Mouse (Mus musculus): ENCODE data around the gene Dlg1. TPM values are rescaled to one million over a fixed set of nuclear protein-coding genes. Genes with fewer than 3 reads are reported as not detected.
"Not testable (repeated sequence)": the region's sequence is repeated elsewhere in the genome, so short reads cannot be mapped to it uniquely, and the experiment has no call there.

Dlg1 gene
- total RNA-seq, 2 experiments from 2014 or later, result 59.5 to 60.6 TPM

DNA sequence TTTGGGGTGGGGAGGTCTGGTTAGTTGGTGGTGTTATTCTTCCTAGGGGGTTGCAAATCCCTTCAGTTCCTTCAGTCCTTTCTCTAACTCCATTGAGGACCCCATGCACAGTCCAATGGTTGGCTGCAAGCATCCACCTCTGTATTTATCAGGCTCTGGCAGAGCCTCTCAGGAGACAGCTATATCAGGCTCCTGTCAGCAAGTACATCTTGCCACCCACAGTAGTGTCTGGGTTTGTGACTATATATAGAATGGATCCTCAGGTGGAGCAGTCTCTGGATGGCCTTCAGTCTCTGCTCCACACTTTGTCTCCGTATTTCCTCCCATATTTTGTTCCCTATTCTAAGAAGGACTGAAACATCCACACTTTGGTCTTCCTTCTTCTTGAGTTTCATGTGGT, 67.7 kb downstream of the Dlg1 start:
- not testable (repeated sequence) for DNase-seq (ENCODE audit: low spot score)

DNA sequence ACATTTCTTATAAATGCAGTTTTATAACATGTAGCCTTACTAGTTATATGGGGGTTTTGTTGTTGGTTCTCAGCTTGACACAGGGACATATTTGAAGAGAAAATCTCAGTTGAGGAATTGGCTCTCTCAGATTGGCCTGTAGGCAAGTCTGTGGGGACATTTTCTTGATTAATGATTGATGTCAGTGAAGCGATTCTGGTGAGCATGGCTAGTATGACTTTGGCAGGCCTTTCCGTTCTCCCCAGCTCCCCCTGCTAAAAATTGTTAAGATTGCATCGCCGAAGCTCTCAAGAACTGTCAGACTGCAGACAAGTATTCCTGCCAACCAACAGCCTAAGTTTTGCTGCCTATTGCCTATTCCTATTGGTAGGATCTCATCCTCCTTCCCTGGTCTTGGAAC, 73.8 kb downstream of the Dlg1 start:
- DNase-seq (ENCODE audit: low spot score), result no peak

DNA sequence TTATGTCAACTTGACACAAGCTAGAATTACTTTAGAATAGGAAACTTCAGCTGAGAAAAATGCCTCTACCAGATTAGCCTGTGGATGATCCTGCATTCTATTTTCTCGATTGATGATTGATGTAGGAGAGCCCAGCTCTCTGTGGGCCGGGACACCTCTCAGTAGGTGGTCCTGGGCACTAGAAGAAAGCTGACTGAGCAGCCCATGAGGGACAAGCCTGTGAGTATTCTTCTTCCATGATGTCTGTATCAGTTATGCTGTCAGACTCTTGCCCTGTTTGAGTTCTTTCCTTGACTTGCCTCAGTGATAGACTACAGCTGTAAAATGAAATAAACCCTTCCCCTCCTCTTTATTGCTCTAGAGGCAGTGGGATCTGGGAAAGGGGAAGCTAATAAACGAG, 74.5 kb downstream of the Dlg1 start:
- no peak for DNase-seq (ENCODE audit: low spot score)

DNA sequence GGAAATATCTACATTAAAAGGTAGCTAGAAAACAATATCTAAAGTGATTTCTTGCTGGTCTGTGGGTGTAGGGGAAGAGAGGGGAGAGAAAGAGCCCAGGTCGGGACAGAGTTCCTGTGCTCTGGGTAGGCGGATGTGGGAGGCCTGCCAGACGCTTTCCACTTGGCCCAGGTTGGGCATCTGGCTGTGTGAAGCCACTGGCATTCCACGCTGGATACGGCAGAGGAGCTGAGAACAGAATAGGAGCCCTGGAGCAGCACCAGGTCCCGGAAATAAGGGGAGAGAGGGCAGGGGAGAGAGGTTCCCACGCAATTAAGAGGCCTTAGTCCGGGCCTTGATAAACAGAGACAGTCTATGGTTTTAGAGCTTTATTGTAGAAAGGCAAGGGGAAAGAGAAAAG, 77.0 kb downstream of the Dlg1 start:
- peak; percentile 75 for DNase-seq (ENCODE audit: low spot score)

DNA sequence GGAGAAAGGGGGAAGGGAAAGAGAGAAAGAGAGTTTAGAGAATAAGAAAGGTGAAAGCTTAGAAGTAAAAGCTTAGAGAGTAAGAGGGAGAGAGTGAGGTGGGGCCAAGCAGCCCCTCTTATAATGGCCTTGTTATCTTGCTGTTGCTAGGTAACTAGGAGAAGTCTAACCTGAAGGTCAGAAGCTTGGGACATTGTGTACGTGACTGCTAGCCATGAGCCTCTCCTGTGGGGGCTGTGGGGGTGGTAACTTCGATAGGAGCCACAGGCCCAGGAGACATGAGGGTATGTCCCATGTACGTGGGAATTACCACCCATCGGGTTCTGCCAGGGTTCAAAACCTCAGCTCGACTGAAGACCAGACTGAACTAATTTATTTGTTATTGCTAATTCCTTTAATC, 77.5 kb downstream of the Dlg1 start:
- DNase-seq (ENCODE audit: low spot score), result peak; percentile 28

DNA sequence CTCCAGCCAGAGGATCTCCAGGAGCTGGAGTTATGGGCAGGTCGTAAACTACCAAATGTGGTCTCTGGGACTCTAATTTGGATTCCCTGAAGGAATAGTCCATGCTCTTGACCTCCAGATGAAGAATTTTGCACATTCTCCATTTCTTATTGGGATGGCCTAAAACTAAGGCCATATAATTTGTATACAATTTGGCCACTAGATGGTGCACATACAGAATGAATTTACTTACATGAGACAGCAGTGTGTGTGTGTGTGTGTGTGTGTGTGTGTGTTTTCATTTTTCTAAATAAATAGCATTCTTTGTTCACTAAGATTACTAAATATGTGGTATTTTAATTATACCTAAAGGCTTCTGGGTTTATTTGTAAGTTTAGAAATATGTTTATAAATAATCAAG, 87.3 kb downstream of the Dlg1 start:
- peak; percentile 28 for DNase-seq (ENCODE audit: low spot score)

DNA sequence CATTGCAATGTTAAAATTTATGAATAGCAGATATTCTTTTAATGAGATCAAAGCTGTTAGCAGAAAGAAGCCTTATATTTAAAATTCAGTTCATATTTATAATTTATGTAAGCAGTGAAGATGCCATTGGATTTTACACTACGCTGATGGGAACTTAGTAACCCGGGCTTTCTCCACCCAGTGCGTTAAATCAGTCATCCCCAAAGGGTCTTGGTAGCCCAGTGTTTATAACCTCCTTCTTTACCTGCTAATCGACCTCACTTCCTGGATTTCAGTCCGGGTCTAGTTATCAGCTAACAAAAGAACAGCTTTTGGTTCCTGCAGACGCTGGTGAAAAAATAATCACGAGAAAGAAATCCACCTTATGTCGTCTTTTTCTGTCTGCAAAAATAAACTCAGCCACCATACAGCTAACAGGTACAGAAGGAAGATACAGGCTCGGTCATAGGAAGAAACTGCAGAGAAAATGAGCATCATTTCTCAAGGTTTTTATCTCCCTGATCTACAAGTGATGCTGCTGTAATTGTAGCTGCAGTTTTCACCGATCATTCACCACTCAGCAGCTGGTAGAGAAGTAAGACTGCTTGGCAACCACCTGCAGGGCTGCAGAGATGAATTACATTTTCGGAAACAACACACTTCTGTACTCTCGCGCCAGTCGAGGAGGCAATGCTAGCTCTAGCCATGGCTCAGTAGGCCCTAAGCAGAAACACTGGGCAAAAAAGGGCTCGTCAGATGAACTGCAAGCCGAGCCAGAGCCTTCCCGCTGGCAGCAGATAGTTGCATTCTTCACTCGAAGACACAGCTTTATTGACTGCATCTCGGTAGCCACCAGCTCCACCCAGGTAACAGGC, 91.2 kb downstream of the Dlg1 start:
- DNase-seq (ENCODE audit: low spot score), result peak; percentile 23

DNA sequence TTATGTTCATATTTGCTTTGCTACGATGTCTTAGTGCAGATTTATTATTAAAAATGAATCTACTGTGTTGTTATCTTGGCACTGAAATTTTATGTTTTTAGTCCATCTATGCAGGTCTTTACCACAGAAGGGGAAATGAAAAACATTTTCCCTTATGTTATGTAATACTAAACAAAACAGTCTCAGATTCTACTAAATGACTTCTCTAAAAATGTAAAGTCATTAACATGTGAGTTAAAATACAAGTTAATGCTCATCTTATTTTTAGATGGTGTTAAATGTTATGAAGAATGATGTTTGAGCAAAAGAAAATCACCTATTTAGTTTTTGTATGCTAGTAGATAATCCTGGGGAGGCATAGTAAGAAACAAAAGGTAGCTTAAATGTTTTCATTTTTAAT, 91.8 kb downstream of the Dlg1 start:
- DNase-seq (ENCODE audit: low spot score), result no peak

DNA sequence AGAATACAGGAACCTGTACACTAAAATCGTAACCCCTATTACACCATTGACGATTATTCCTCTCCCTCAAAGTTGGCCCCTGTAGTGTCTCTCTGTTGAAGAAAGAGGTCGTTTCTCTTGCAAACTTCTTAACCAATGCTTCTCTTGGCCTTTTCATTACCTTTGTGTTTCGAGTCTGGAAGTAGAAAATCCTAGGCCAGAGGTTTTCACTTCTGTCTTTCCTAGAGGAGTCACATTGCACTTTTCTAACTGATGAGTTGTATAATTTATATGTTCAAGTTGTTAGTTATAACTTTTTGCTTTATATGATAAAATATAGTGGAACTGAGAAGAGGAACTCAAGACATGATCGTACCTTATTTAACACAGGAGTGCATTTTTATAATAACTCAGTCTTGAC, 93.2 kb downstream of the Dlg1 start:
- no peak for DNase-seq (ENCODE audit: low spot score)

DNA sequence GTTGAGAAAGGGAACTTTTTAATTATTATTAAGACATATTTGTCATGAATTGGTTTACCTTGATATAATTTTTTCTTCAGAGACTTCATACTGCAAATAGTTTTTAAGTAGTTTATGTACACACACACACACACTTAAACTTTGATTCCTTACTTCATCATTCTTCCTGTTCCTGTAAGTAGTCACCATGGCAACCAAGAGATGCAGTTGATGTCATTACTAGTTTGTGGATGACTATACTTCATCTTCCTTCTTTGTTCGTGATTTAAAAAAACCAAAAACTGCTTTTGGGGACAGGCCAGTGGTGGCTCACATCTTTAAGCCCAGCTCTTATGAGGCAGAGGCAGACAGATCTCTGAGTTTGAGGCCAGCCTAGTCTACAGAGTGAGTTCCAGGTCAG, 94.4 kb downstream of the Dlg1 start:
- no peak for DNase-seq (ENCODE audit: low spot score)

DNA sequence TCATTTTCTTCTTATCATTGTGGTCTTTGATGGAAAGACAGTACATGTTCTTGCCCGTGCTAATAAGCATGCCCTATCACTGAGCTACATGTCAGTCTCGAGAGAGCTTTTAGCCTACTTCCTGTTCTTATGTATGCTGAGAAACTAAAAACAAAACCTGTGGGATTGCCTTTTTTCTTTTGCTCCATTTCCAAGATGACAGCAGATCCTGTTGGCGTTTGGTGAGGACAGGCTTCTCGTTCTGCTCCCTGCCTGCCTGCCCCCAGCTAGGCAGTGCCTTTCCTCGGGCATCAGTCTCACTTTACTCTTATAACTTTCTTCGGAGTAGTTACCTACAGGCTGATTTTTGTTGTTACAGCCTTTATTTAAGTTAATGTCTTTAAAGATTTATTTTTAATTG, 96.2 kb downstream of the Dlg1 start:
- no peak for DNase-seq (ENCODE audit: low spot score)

DNA sequence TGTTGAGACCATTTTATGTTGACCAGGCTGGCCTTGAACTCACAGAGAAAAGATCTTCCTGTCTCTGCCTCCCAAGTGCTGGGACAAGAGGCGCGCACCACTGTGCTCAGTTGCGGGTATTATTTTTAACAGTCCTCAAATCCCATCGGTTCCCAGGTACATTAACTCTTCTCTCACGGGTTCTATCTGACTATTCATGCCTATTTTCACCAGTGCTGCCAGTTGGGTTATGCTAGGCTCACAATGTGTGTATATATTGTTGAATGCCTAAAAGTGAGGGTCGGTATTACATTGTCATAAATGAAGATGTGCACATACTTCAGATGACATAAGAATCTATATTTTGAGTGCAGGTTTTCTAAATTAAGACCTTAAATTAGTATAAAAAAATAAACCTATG, 103.1 kb downstream of the Dlg1 start:
- no peak for DNase-seq (ENCODE audit: low spot score)

DNA sequence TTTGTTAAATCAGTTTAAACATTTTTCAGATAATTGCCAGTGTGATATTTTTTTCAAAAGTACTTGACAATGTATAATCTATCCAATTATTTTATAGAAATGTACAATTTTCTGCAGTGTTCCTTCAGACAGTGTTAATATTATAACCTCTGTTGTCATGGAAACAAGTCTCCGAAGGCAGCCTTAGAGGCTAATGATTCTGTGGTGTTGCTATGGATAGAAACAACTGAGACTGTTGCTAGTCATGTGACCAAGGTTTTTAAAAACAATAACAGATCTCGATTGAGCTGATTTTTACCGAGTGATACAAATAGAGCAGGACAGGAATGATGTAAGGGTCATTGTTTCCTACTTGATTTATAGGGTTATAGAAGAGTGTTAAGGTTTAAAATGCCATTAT, 103.5 kb downstream of the Dlg1 start:
- no peak for DNase-seq (ENCODE audit: low spot score)

DNA sequence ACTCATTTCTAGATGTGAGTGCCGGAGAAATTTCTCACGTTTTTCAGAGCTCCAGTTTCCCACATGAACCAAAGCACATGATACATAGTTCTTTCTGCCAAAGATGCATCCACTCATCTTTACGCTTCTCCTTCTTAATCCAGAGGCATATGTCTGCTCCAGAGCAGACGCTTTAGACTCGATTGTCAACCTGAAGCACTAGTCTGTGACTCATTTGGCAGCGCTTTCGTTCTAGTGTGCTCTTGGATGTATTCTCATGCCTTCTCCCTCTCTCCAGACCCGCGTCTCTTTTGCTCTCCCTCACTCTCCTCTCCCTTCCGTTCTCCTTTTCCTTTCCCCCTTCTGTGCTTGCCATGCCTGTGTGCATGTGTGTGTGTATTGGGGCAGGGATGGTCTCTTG, 112.7 kb downstream of the Dlg1 start:
- DNase-seq (ENCODE audit: low spot score), result no peak

DNA sequence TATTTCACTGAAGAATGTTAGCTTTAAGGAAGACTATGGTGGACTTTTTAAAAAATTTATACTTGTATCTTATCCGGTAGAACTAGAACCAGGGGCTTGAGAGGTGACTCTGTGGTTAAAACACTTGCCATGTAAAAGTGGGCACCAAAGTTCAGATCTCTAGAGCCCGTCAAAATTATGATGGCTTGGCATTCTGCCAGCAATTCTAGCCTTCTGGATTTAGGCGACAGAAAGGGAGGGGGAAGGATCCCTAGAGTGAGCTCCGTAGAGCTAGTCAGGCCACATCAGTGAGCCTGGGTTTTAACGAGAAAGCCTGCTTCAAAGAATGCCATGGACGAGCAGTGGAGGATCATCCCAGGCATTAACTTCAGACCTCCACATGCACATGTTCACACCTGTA, 117.8 kb downstream of the Dlg1 start:
- DNase-seq (ENCODE audit: low spot score), result no peak

DNA sequence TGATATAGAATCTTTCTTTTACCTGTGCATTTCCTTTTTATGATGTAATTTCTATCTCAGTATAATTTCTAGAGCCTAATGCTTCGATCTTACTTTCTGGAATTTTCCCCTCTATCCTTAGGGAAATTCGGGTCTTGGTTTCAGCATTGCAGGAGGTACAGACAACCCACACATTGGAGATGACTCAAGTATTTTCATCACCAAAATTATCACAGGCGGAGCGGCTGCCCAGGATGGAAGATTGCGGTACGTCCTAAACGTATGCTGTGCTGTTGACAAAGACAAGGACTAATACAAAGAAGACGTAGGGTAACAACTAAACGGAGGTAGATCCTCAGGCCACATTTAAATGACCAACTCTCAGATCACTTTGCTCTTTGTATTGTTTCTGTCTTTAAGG, 126.8 kb downstream of the Dlg1 start:
- DNase-seq (ENCODE audit: low spot score), result no peak

DNA sequence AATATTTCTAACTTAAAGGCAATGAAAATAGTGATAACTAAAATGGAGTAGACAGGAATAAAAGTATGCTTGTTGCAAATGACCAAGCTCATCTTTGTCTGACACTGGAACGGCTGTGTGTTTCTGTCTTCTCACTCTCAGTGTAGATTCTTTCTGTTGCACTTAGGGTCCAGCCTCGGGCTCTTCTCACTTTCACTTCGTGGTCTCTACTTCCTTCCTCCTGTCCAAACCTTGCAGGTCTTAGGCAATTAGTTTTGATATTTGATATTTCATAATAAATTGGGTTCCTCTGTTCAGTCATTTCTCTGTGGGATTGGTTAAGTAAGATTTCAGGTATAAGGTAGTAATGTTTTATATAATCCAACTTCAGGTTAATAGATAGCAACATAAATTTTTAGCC, 140.4 kb downstream of the Dlg1 start:
- no peak for DNase-seq (ENCODE audit: low spot score)

DNA sequence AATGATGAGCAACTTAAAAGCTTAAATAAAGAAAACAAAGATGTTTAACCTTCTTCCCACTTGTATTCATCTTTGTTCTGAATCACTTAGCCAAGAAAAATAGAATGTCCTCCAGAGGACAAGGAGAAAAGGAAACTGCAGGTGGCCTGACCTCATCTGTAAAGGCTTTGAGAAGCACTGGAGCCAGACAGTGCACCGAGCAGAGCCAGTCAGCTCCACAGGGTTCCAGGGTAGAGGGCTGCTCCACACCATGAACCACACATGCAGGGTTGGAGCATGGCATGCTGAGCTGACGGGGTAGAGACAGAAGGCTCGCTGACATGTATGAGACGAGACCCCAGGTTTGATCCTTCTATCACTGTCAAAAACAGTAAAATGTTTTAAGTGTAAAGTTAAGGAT, 162.8 kb downstream of the Dlg1 start:
- DNase-seq (ENCODE audit: low spot score), result no peak

DNA sequence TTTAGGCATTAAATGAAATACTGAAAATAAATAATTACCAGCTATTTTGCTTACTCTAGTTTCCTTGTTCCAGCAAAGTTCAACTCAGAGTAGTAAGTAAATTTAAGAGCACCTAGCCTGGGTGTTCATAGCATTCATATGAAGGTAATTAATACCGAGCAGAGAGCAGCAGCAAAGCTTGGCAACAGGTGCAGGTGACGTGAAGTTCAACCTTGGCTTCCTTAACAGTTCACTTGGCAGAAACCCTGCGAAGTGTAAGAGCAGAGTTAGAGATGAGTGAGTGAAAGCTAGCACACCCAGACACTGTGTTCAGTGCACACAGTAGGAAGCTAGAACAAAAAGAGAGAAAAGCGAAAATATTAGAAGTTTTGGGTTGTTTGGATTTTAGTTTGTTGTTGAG, 167.5 kb downstream of the Dlg1 start:
- peak; percentile 76 for DNase-seq (ENCODE audit: low spot score)

DNA sequence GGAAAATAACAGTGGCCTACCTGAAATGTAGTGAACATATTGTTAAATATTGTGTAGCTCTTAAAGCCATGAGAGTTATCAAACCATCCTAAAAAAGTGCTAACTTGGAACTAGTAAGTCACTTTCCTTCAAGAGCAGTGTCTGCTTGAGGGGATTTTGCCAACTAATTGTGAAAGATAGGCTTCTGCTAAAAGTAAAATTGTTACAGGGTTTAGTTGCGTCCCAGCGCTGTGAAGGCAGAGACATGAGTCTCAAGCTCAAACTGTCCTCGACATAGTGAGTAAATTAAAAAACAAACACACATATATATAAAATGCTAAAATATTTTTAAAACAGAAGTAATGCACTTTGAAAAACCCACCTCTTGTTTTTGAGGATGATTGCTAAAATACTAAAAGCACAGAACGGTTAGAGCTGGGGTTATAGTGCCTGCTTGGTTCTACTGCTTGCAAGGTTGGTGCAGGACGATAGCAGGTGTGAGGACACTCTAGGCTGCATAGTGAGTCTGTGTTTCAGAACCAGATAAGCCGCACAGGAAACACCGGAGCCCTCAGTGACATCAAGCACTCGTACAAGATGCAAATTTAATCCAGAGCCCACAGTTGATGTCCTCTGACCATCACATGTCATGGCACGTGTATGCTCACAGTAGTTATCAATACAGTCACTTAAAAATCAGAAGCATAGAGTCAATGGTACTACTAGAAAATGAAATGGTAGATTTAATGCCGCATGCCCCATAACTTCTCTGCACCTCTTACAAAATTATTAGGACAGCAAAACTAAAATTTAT, 169.6 kb downstream of the Dlg1 start:
- DNase-seq (ENCODE audit: low spot score), result no peak

DNA sequence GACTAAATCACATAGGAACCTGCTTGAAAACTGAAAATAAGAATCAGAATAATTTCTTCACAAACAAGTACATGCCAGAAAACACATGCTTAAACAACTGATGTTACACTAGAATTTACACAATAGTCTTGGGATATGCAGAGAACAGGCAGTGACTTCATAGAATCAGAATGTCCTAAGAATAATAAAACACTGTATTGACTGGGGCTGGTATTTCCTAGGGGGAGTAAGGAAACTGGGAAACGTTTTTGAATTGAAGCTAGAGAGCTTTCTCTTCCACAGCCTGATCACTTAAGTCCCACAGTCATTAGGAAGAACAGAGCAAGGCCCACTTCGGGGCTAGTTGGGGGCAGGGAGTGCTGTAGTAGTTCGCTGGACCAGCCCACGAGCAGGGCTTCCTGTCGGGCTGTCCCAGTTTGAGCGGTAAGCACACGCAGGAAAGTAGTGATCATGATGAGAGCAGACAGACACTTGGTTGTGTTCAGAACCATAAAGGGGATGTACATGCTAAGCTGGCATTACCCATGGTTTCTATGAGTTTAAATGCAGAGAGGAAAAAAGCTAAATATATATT, 170.9 kb downstream of the Dlg1 start:
- no peak for DNase-seq (ENCODE audit: low spot score)

DNA sequence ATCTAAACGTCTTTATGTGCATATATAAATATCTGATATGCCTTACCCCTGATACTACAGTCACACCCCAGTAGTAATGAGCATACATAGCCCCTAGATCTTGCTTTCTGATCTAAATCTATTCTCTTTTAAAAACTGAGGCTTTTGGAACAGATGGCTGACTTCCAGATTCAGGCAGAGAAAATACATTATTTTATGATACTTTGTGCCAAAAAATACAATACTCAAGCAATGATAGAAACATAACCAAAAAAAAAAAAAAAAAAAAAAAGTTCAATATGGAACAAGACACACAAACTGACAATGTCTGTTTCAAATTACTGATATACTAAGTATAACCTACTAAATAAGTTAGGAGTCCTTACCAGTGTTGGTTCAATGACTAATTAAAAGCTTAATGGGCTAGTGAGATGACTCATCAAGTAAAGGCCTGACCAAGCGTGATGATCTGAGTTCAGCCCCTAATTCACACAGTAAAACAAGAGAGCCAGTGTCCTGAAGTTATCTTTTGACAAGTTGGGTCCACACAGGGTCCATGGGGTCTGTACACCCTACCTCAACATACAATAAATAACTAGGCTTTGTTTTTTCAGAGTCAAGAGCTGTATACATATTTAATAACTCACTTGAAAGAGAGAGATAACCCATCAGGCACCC, 171.5 kb downstream of the Dlg1 start:
- no peak for DNase-seq (ENCODE audit: low spot score)

Measured in gastrocnemius, adult 18-20 months (tissue).